Mouse (Mus musculus) lung, postnatal 0 days (tissue): ENCODE results near the gene Glt1d1. TPM values are rescaled to one million over a fixed set of nuclear protein-coding genes. Genes with fewer than 3 reads are reported as not detected.
A peak's percentile ranks its signal among the peaks of the same experiment; 100 is the strongest.

Experiments
- ATAC-seq: fragments of 200-750 bp; cut with Nextera tagmentation; 2 replicates; pipeline ENCODE4 v1.8.0; 2017; ENCODE audit warnings: moderate library complexity
- DNase-seq: peaks from one replicate; pipeline ENCODE4 v3.0.0-alpha.2; 2016; ENCODE audit warnings: low spot score
- H3K27ac ChIP-seq: fragments of 300-500 bp; sonication (generic); 2 replicates; pipeline ENCODE4 v1.5.1; 2014; ENCODE audit warnings: antibody characterized with exemption, mild to moderate bottlenecking, low read length, mixed read lengths
- H3K27me3 ChIP-seq: fragments of 300-500 bp; sonication (generic); replicated peaks from 2 replicates; pipeline ENCODE4 v1.6.1; 2014; ENCODE audit warnings: low read length, mixed read lengths; ENCODE audit not compliant: insufficient read depth
- H3K36me3 ChIP-seq: fragments of 300-500 bp; sonication (generic); 2 replicates; pipeline ENCODE4 v1.6.1; 2014; ENCODE audit warnings: low read length, mixed read lengths; ENCODE audit not compliant: insufficient read depth
- H3K4me1 ChIP-seq: fragments of 300-500 bp; sonication (generic); 2 replicates; pipeline ENCODE4 v1.6.1; 2014; ENCODE audit warnings: antibody characterized with exemption, low read depth, low read length, mixed read lengths; ENCODE audit not compliant: insufficient read depth
- H3K4me2 ChIP-seq: fragments of 300-500 bp; sonication (generic); replicated peaks from 2 replicates; pipeline ENCODE4 v1.6.1; 2014; ENCODE audit warnings: low read depth, mild to moderate bottlenecking, low read length, moderate library complexity, mixed read lengths
- H3K4me3 ChIP-seq: fragments of 300-500 bp; sonication (generic); 2 replicates; pipeline ENCODE4 v1.5.1; 2014; ENCODE audit warnings: low read depth, low read length
- H3K9ac ChIP-seq: fragments of 300-500 bp; sonication (generic); replicated peaks from 2 replicates; pipeline ENCODE4 v1.6.1; 2014; ENCODE audit warnings: low read depth, mild to moderate bottlenecking
- H3K9me3 ChIP-seq: fragments of 300-500 bp; sonication (generic); 2 replicates; pipeline ENCODE4 v1.6.1; 2016; ENCODE audit warnings: low read length, mixed read lengths
- CTCF ChIP-seq: IDR thresholded peaks from 2 replicates; pipeline ENCODE4 v1.5.1; 2016; ENCODE audit warnings: antibody characterized with exemption, mild to moderate bottlenecking
- EP300 ChIP-seq: IDR thresholded peaks from 2 replicates; pipeline ENCODE4 v1.6.1; 2016; ENCODE audit warnings: antibody characterized with exemption, mild to moderate bottlenecking, control low read depth
- WGBS: fragments of 180-500 bp; shearing (Covaris S2); extraction: QIAGEN DNeasy Blood & Tissue Kit; methylation state at CpG from one replicate; pipeline ENCODE4 v1.1.7; 2014; 5-methylcytosine and 5-hydroxymethylcytosine counted together
- polyA plus RNA-seq: library from polyadenylated mRNA; unstranded; fragments of >200 nt; fragmentation: Nextera tagmentation; extraction: Ambion mirVana; gene quantifications from 2 replicates; pipeline ENCODE4 v1.2.1, GENCODE M21; 2015

The Glt1d1 gene
- polyA plus RNA-seq, 1 experiment from 2014 or later: 0.19 TPM

DNA sequence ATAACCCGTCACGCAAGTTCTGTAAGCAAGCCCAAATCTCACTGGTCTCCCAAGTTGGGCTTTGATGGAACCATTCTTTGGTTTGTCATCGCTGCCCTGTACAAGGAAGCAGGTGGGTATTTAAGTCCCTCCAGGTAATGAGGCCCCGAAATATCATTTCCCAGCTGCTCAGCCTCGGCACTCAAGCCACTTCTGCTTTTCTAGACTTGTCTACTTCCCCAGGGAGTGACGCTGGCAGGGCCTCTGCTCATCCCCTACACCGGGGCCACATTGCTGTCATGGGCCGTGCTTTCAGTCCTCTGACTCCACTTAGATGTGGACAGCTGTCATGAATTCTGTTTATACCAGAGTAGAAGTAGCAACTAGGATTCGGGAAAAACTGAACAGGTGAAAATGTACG, 11.0 kb upstream of the Glt1d1 start:
- no peak overlapping the region for H3K4me3 ChIP-seq
- H3K36me3 ChIP-seq: no peaks in the 10 kb centered on the region
- H3K9me3 ChIP-seq: no peaks in the 10 kb centered on the region
- no peak overlapping the region for H3K27ac ChIP-seq
- no peak overlapping the region for H3K9ac ChIP-seq
- WGBS: 72% methylated on average over 10 of the region's 10 CpGs
- H3K27me3 ChIP-seq: no peaks in the 10 kb centered on the region
- ATAC-seq (no peak), DNase-seq (no peak)
- peaks cover 3% of the 10 kb centered on the region; the same call in 1 of the 2 replicates for H3K4me1 ChIP-seq
- H3K4me2 ChIP-seq: no peak overlapping the region
- TF ChIP-seq EP300 (no peak), CTCF (no peak)

- Histone ChIP-seq H3K4me2 (no peak overlapping the region), H3K9me3 (no peaks in the 10 kb centered on the region), H3K36me3 (no peaks in the 10 kb centered on the region), H3K4me1 (no peaks in the 10 kb centered on the region), H3K27ac (no peak overlapping the region), H3K9ac (no peak overlapping the region), H3K27me3 (no peaks in the 10 kb centered on the region), H3K4me3 (no peak overlapping the region)
- WGBS: 73% methylated on average over 10 of the region's 10 CpGs
- DNase-seq (no peak), ATAC-seq (no peak)
- no peak for TF ChIP-seq CTCF
- no peak for TF ChIP-seq EP300
These were observed 7.4 kb upstream of the Glt1d1 start for GRCm38 (mm10) chr5:127624427-127625213.

DNA sequence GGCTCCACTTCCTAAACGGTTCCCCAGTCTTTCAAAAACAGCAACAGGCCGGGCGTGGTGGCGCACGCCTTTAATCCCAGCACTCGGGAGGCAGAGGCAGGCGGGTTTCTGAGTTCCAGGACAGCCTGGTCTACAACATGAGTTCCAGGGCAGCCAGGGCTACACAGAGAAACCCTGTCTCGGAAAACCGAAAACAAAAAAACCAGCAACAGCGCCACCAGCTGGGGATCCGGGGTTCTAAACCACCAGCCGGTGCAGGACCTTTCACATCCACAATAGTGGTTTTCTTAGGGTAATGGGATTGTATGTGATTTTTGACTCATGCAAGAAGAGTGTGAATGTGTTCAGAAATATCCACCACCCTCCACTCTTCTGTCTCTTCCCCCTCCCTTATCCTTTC, 4.8 kb upstream of the Glt1d1 start:
- Histone ChIP-seq H3K27ac (no peak overlapping the region), H3K27me3 (peaks cover 8% of the 10 kb centered on the region; the same call in 1 of the 2 replicates), H3K4me3 (no peak overlapping the region), H3K4me1 (0 out of 2 replicates have a peak, but pooled peaks cover 1% of the 10 kb centered on the region), H3K9me3 (no peaks in the 10 kb centered on the region), H3K4me2 (no peak overlapping the region), H3K9ac (no peak overlapping the region), H3K36me3 (no peaks in the 10 kb centered on the region)
- ATAC-seq (no peak), DNase-seq (no peak)
- no peak for TF ChIP-seq EP300
- TF ChIP-seq CTCF: no peak
- WGBS: 85% methylated on average over 12 of the region's 12 CpGs

- 13% methylated on average over 5 of the region's 5 CpGs for WGBS
- H3K4me1 ChIP-seq: 0 out of 2 replicates have a peak, but pooled peaks cover 4% of the 10 kb centered on the region
These were observed 391 bp upstream of the Glt1d1 start for GRCm38 (mm10) chr5:127631671-127632070.

GRCm38 (mm10) chr5:127633188-127633587, 1.1 kb downstream of the Glt1d1 start:
- Histone ChIP-seq H3K9me3 (no peaks in the 10 kb centered on the region), H3K27me3 (peaks cover 11% of the 10 kb centered on the region; the same call in 1 of the 2 replicates), H3K4me1 (0 out of 2 replicates have a peak, but pooled peaks cover 4% of the 10 kb centered on the region), H3K4me2 (peak overlapping the region; percentile 57; the same call in 1 of the 2 replicates), H3K4me3 (no peak overlapping the region), H3K9ac (no peak overlapping the region), H3K36me3 (no peaks in the 10 kb centered on the region), H3K27ac (no peak overlapping the region)
- WGBS: 17% methylated on average over 4 of the region's 4 CpGs
- ATAC-seq: peak; percentile 35
- no peak for DNase-seq
- TF ChIP-seq CTCF: no peak
- TF ChIP-seq EP300: no peak

More at GRCm38 (mm10) chr5:127631671-127632070, 391 bp upstream of the Glt1d1 start:
- Histone ChIP-seq H3K4me3 (no peak overlapping the region), H3K27me3 (peaks cover 11% of the 10 kb centered on the region; the same call in 1 of the 2 replicates), H3K27ac (no peak overlapping the region), H3K36me3 (no peaks in the 10 kb centered on the region), H3K9ac (no peak overlapping the region), H3K9me3 (no peaks in the 10 kb centered on the region), H3K4me2 (no peak overlapping the region)
- DNase-seq (no peak), ATAC-seq (no peak)
- TF ChIP-seq EP300 (no peak), CTCF (no peak)

GRCm38 (mm10) chr5:127633666-127634065, 1.6 kb downstream of the Glt1d1 start:
- H3K4me1 ChIP-seq: 0 out of 2 replicates have a peak, but pooled peaks cover 4% of the 10 kb centered on the region
- H3K9ac ChIP-seq: no peak overlapping the region
- H3K9me3 ChIP-seq: no peaks in the 10 kb centered on the region
- H3K36me3 ChIP-seq: no peaks in the 10 kb centered on the region
- H3K27me3 ChIP-seq: peaks cover 11% of the 10 kb centered on the region; the same call in 1 of the 2 replicates
- no peak overlapping the region for H3K27ac ChIP-seq
- no peak for TF ChIP-seq EP300
- no peak for TF ChIP-seq CTCF
- ATAC-seq (no peak), DNase-seq (no peak)
- 63% methylated on average over 7 of the region's 7 CpGs for WGBS
- no peak overlapping the region for H3K4me2 ChIP-seq
- no peak overlapping the region for H3K4me3 ChIP-seq
